Mouse (Mus musculus) intestine, embryonic 16.5 days (tissue): Measurements from ENCODE around the gene Prrt1. TPM values are rescaled to one million over a fixed set of nuclear protein-coding genes. Genes with fewer than 3 reads are reported as not detected.

ENCODE experiments used
- ATAC-seq: fragments of 200-750 bp; cut with Nextera tagmentation; 2 replicates; pipeline ENCODE4 v1.8.0; 2017; ENCODE audit warnings: moderate TSS enrichment, moderate library complexity
- H3K27ac ChIP-seq: fragments of 300-500 bp; sonication (generic); 2 replicates; pipeline ENCODE4 v1.5.1; 2014; ENCODE audit warnings: mild to moderate bottlenecking, low read length
- H3K27me3 ChIP-seq: fragments of 300-500 bp; sonication (generic); replicated peaks from 2 replicates; pipeline ENCODE4 v1.6.1; 2014; ENCODE audit warnings: low read length, control low read depth, mixed read lengths; ENCODE audit not compliant: control insufficient read depth, insufficient read depth
- H3K36me3 ChIP-seq: fragments of 300-500 bp; sonication (generic); 2 replicates; pipeline ENCODE4 v1.6.1; 2014; ENCODE audit warnings: low read length, control low read depth; ENCODE audit not compliant: control insufficient read depth, insufficient read depth
- H3K4me1 ChIP-seq: fragments of 300-500 bp; sonication (generic); 2 replicates; pipeline ENCODE4 v1.6.1; 2014; ENCODE audit warnings: low read length, control low read depth, mixed read lengths; ENCODE audit not compliant: control insufficient read depth, insufficient read depth
- H3K4me2 ChIP-seq: fragments of 300-500 bp; sonication (generic); 2 replicates; pipeline ENCODE4 v1.6.1; 2014; ENCODE audit warnings: low read depth, low read length, control low read depth
- H3K4me3 ChIP-seq: fragments of 300-500 bp; sonication (generic); 2 replicates; pipeline ENCODE4 v1.5.1; 2014; ENCODE audit warnings: mild to moderate bottlenecking, low read length
- H3K9ac ChIP-seq: fragments of 300-500 bp; sonication (generic); 2 replicates; pipeline ENCODE4 v1.6.1; 2014; ENCODE audit warnings: low read depth, low read length
- H3K9me3 ChIP-seq: fragments of 300-500 bp; sonication (generic); 2 replicates; pipeline ENCODE4 v1.6.1; 2016; ENCODE audit warnings: low read length, control low read depth; ENCODE audit not compliant: control insufficient read depth
- WGBS: fragments of 180-500 bp; shearing (Covaris S2); extraction: QIAGEN DNeasy Blood & Tissue Kit; methylation state at CpG from one replicate; pipeline ENCODE4 v1.1.7; 2014; 5-methylcytosine and 5-hydroxymethylcytosine counted together
- polyA plus RNA-seq: library from polyadenylated mRNA; unstranded; fragments of >200 nt; fragmentation: Nextera tagmentation; extraction: Ambion mirVana; gene quantifications from 2 replicates; pipeline ENCODE4 v1.2.1, GENCODE M21; 2015

Prrt1 gene
- polyA plus RNA-seq, 1 experiment from 2014 or later, result 0.32 TPM

DNA sequence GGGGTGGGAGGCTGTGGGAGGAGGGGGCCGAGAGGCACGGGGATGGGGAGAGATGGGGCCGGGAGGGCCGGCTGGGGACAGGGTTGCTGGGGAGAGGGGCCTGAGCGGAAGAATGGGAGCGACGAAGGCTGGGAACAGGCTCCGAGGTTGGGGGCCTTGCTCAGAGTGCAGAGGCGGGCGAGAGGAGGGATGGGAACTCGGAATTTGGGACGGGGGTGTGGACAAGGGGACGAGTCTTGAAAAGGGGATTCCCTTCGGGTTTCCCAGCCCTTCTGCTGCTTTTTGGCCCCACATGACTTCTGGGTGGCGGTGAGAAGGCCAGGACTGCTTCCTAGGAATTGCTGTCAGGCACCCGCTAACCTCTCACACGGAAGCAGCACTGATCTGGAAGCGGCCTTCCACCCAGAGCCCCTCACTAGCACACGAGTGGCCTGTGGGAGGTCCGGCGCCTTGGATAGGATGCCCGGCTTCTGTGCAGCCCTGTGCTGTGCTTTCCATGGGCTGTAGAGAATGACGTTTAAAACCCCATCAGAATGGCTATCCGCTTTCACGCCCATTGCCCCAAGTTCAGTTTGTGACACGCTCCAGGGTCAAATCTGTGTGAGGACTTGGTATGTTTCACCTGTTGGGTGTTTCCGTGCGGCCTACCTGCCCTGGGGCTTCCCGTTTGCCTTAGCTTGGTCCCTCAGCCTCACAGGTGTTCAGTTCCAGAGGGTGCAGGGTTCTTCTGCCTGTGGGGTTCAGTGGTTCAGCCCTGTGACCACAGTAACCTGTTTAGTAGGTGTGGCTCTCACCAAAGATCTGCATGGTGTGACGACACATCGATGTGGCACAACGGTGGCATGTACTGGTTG lies 22.9 kb upstream of the Prrt1 start:
- H3K4me1 ChIP-seq, result peaks cover 39% of the 10 kb centered on the region
- WGBS, result 10% methylated on average over 31 of the region's 32 CpGs

GRCm38 (mm10) chr17:34607997-34608396 lies 21.3 kb upstream of the Prrt1 start:
- Histone ChIP-seq H3K27ac (no peak overlapping the region), H3K27me3 (no peaks in the 10 kb centered on the region), H3K4me3 (no peak overlapping the region), H3K4me2 (no peak overlapping the region), H3K9ac (0 out of 2 replicates have a peak overlapping the region, but pooled peaks have one; percentile 18), H3K36me3 (peaks cover 8% of the 10 kb centered on the region; the same call in 1 of the 2 replicates), H3K4me1 (peaks cover 30% of the 10 kb centered on the region), H3K9me3 (no peaks in the 10 kb centered on the region)
- no peak for ATAC-seq
- WGBS, result 81% methylated on average over 7 of the region's 7 CpGs

More for the DNA sequence above, 22.9 kb upstream of the Prrt1 start:
- no peak for ATAC-seq
- H3K27ac ChIP-seq, result peak overlapping the region; percentile 89
- H3K4me3 ChIP-seq, result peak overlapping the region; percentile 89
- peak overlapping the region; percentile 89 for H3K4me2 ChIP-seq
- no peaks in the 10 kb centered on the region for H3K27me3 ChIP-seq
- no peaks in the 10 kb centered on the region for H3K9me3 ChIP-seq
- H3K36me3 ChIP-seq, result 0 out of 2 replicates have a peak, but pooled peaks cover 4% of the 10 kb centered on the region
- peak overlapping the region; percentile 99 for H3K9ac ChIP-seq

DNA sequence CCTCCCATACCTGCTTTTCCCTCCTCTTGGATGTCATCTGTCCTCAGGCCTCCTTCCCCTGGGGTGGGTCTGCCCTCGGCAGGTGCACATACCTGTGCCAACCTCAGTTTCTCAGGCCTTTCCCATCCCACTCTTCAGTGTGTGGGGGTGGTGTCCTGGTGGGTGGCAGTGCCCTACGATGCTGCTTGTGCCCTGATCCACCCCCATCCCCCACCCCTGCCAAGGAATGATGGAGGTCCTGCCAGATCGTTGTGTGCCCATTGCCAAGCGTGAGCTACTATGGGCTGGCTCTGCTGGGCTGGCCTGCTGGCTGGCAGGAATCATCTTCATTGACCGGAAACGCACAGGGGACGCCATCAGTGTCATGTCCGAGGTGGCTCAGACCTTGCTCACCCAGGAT lies 18.3 kb upstream of the Prrt1 start:
- Histone ChIP-seq H3K4me2 (no peak overlapping the region), H3K27ac (no peak overlapping the region), H3K4me3 (no peak overlapping the region), H3K4me1 (peaks cover 23% of the 10 kb centered on the region), H3K9me3 (no peaks in the 10 kb centered on the region), H3K36me3 (peaks cover 9% of the 10 kb centered on the region; the same call in 1 of the 2 replicates), H3K9ac (no peak overlapping the region), H3K27me3 (no peaks in the 10 kb centered on the region)
- no peak for ATAC-seq
- WGBS, result 91% methylated on average over 8 of the region's 8 CpGs

DNA sequence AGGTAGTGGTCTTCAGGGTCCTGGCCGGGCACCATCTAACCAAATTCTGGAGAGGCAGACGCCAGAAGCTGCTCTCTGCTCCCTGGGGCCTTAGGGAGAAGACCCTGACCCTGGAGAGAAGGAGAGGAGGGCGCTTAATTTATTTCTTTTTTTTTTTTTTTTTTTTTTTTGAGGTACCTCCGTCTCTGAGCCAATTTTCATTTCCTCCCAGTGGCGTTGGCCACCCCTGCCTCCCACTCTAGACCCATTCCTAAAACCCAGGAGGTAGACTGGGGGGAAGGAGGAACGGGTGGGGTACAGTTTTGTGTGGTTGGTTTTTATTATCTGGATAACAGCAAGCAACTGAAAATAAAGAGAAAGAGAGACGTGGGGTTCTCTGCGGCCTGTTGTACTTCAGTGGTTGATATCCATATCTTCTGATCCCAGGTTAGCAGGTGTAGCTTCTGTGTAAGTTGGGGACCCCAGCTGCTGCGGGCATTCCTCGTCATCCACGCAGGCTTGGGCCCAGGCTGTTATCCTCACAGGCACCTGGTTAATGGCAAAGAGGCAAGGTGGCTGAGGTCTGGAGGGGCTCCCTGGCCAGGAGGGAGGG lies 16.2 kb upstream of the Prrt1 start:
- ATAC-seq, result no peak
- H3K4me3 ChIP-seq, result no peak overlapping the region
- H3K36me3 ChIP-seq, result peaks cover 9% of the 10 kb centered on the region; the same call in 1 of the 2 replicates
- 85% methylated on average over 11 of the region's 11 CpGs for WGBS
- H3K9me3 ChIP-seq, result no peaks in the 10 kb centered on the region
- H3K4me1 ChIP-seq, result peaks cover 8% of the 10 kb centered on the region; the same call in 1 of the 2 replicates
- no peak overlapping the region for H3K27ac ChIP-seq
- no peak overlapping the region for H3K9ac ChIP-seq
- H3K4me2 ChIP-seq, result no peak overlapping the region
- H3K27me3 ChIP-seq, result no peaks in the 10 kb centered on the region

DNA sequence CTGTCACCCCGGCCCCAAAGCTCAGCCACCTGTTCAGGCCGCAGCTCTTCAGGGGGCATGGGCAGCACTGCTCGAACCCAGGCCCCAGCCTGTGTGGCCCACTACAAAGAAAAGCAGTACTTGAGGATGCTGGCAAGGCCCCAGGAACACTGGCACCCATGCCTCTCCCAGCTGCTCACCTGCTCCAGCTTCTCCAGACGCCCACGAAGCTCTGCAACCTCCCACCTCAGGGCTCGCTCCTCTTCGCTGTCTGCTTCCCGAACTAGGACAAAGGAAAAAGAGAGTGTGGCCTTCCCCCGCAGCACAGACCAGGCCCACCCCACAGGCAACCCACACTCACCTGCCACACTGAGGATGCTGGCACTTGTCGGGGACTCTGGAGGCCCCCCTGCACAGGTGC lies 15.5 kb upstream of the Prrt1 start:
- WGBS, result 91% methylated on average over 10 of the region's 10 CpGs
- Histone ChIP-seq H3K9ac (no peak overlapping the region), H3K4me1 (peaks cover 3% of the 10 kb centered on the region; the same call in 1 of the 2 replicates), H3K36me3 (peaks cover 9% of the 10 kb centered on the region; the same call in 1 of the 2 replicates), H3K27me3 (no peaks in the 10 kb centered on the region), H3K9me3 (no peaks in the 10 kb centered on the region), H3K4me3 (no peak overlapping the region), H3K27ac (no peak overlapping the region), H3K4me2 (no peak overlapping the region)
- ATAC-seq, result no peak

- Histone ChIP-seq H3K4me3 (no peak within 1 kb of the TSS), H3K9me3 (no peaks in the 10 kb centered on the region), H3K4me2 (no peak within 1 kb of the TSS), H3K9ac (no peak within 1 kb of the TSS), H3K36me3 (peaks cover 9% of the 10 kb centered on the region; the same call in 1 of the 2 replicates), H3K4me1 (no peaks in the 10 kb centered on the region), H3K27me3 (no peaks in the 10 kb centered on the region), H3K27ac (no peak within 1 kb of the TSS; the same call in 1 of the 2 replicates)
- 68% methylated on average over 6 of the region's 6 CpGs for WGBS
- no peak for ATAC-seq
Observed at GRCm38 (mm10) chr17:34615871-34616270, 13.5 kb upstream of the Prrt1 start, which contains the start of gene Egfl8. Egfl8 (minus strand) TSS chr17:34615971.

DNA sequence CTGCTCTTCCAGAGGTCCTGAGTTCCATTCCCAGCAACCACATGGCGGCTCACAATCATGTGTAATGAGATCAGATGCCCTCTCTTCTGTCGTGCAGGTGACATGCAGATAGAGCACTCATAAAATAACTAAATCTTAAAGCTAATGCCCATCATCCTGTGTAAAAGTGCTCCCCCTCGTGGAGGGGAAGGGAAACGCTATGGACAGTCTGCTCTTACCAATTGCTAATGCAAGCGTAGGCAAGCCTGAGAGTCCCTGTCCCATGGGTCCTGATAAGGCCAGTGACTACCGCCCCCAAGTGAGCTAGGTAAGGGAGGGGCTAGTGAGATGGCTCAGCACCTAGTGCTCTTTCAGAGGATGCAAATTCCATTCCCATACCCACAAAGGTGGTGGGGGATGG lies 10.3 kb upstream of the Prrt1 start:
- no peak overlapping the region for H3K4me2 ChIP-seq
- no peak overlapping the region for H3K27ac ChIP-seq
- no peaks in the 10 kb centered on the region for H3K4me1 ChIP-seq
- 13% methylated on average over 6 of the region's 6 CpGs for WGBS
- H3K9me3 ChIP-seq, result no peaks in the 10 kb centered on the region
- H3K4me3 ChIP-seq, result no peak overlapping the region
- no peaks in the 10 kb centered on the region for H3K27me3 ChIP-seq
- ATAC-seq, result peak; percentile 45
- H3K36me3 ChIP-seq, result peaks cover 12% of the 10 kb centered on the region
- H3K9ac ChIP-seq, result no peak overlapping the region

DNA sequence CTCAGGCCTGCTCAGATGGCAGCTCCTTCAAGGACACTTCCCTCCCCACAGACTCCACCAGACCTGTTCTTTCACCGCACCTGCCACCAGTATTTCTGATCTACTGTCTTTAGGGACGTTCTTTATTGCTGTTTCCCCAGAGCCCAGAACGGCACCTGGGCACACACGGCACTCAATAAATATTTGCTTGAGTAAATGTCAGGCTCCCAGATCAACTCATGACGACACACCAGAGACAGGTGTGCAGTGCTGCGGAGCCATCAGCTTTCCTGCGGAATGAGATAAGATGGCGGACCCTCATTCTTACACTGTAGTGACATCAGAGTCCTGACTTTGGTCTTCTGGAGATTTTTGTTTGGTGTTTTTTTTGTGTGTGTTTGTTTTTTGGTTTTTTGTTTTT lies 8.3 kb upstream of the Prrt1 start:
- 67% methylated on average over 8 of the region's 8 CpGs for WGBS
- Histone ChIP-seq H3K4me1 (peaks cover under 1% of the 10 kb centered on the region; the same call in 1 of the 2 replicates), H3K27ac (peak overlapping the region; percentile 51), H3K9me3 (no peaks in the 10 kb centered on the region), H3K36me3 (peaks cover 17% of the 10 kb centered on the region), H3K4me2 (no peak overlapping the region), H3K27me3 (no peaks in the 10 kb centered on the region), H3K9ac (no peak overlapping the region), H3K4me3 (no peak overlapping the region)
- ATAC-seq, result 0 out of 2 replicates have a peak, but pooled peaks have one; percentile 23

DNA sequence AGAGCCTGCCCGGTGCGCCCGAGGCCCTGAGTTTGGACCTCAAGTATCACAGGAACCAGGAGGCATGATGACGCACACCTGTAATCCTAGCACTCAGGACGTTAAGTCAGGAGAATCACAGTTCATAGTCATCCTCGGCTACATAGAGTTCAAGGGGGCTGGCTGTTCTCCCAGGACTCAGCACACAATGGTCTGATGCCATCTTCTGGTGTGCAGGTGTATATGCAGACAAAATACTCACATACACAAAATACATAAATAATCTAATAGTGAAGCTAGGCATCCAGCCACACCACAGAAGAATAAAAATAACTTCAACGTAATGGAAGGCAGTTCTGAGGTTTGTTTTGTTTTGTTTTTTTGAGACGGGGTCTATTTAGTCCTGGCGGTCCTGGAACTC lies 6.2 kb upstream of the Prrt1 start:
- peaks cover 7% of the 10 kb centered on the region for H3K4me1 ChIP-seq
- H3K36me3 ChIP-seq, result peaks cover 17% of the 10 kb centered on the region
- WGBS, result 84% methylated on average over 9 of the region's 9 CpGs
- no peak overlapping the region for H3K9ac ChIP-seq
- H3K4me3 ChIP-seq, result no peak overlapping the region
- H3K4me2 ChIP-seq, result no peak overlapping the region
- H3K27ac ChIP-seq, result no peak overlapping the region
- H3K9me3 ChIP-seq, result no peaks in the 10 kb centered on the region
- no peak for ATAC-seq
- H3K27me3 ChIP-seq, result no peaks in the 10 kb centered on the region
